In genomic region chr16:18425475-18426214, GRCm38 (mm10) we compare ENCODE assay signal across 8 mouse cellular contexts. TPM values are rescaled to one million over a fixed set of nuclear protein-coding genes. Genes with fewer than 3 reads are reported as not detected.
DNase-seq lines count a peak whose midpoint lies in the region; ATAC-seq and TF ChIP-seq lines count a peak whose summit lies in the region.

No protein-coding gene starts in this region.

- peak overlapping the region; percentile 87 for H3K4me2 ChIP-seq in lung, postnatal 0 days (replicated peaks; ENCODE audit: low read depth, low read length)
- H3K4me2 ChIP-seq in hindbrain, embryonic 14.5 days (replicated peaks) = peak overlapping the region; percentile 81
- H3K4me2 ChIP-seq in midbrain, embryonic 14.5 days (ENCODE audit: low read length) = peak overlapping the region; percentile 74

- no peak for DNase-seq in lung, postnatal 0 days (ENCODE audit: low spot score)
- DNase-seq in lung, postnatal 10 days = no peak
- peak; percentile 21 for DNase-seq in c-Kit-negative CD71-positive TER-119-positive erythroid progenitor cells, embryonic 14.5 days (ENCODE audit: low read depth, low spot score)
- DNase-seq in hindbrain, embryonic 14.5 days (ENCODE audit: low spot score) = no peak
- no peak for DNase-seq in midbrain, embryonic 14.5 days
- no peak for DNase-seq in T-cell, adult 2 months (ENCODE audit: low spot score)
- DNase-seq in layer of hippocampus, adult 9-10 months (ENCODE audit: low spot score) = no peak
- DNase-seq in thymus, postnatal 36 days = no peak

- no peak for TF ChIP-seq EP300 in lung, postnatal 0 days (IDR thresholded peaks at IDR 0.05)

- H3K27me3 ChIP-seq in lung, postnatal 0 days (replicated peaks; ENCODE audit: insufficient read depth, low read length) = no peaks in the 10 kb centered on the region
- no peaks in the 10 kb centered on the region for H3K27me3 ChIP-seq in hindbrain, embryonic 14.5 days (ENCODE audit: control insufficient read depth, insufficient read depth, low read length)
- H3K27me3 ChIP-seq in midbrain, embryonic 14.5 days (ENCODE audit: control insufficient read depth, insufficient read depth, low read length) = no peaks in the 10 kb centered on the region

- no peaks in the 10 kb centered on the region for H3K9me3 ChIP-seq in lung, postnatal 0 days (ENCODE audit: low read length)
- H3K9me3 ChIP-seq in hindbrain, embryonic 14.5 days (ENCODE audit: control insufficient read depth, low read length) = no peaks in the 10 kb centered on the region
- H3K9me3 ChIP-seq in midbrain, embryonic 14.5 days (ENCODE audit: control insufficient read depth, low read length) = no peaks in the 10 kb centered on the region

- no peak for TF ChIP-seq CTCF in lung, postnatal 0 days (IDR thresholded peaks at IDR 0.05)

- peak overlapping the region; percentile 85 for H3K27ac ChIP-seq in lung, postnatal 0 days (ENCODE audit: low read length)
- peak overlapping the region; percentile 49 for H3K27ac ChIP-seq in hindbrain, embryonic 14.5 days
- peak overlapping the region; percentile 70; the same call in 1 of the 2 replicates for H3K27ac ChIP-seq in midbrain, embryonic 14.5 days (replicated peaks; ENCODE audit: low read depth, low read length)

- H3K9ac ChIP-seq in lung, postnatal 0 days (replicated peaks; ENCODE audit: low read depth) = peak overlapping the region; percentile 62
- peak overlapping the region; percentile 96 for H3K9ac ChIP-seq in hindbrain, embryonic 14.5 days
- H3K9ac ChIP-seq in midbrain, embryonic 14.5 days (replicated peaks; ENCODE audit: low read length) = peak overlapping the region; percentile 89

- H3K4me1 ChIP-seq in lung, postnatal 0 days (ENCODE audit: insufficient read depth, low read depth, low read length) = peaks cover 23% of the 10 kb centered on the region
- H3K4me1 ChIP-seq in hindbrain, embryonic 14.5 days (replicated peaks; ENCODE audit: control insufficient read depth, insufficient read depth, low read length) = peaks cover 27% of the 10 kb centered on the region
- H3K4me1 ChIP-seq in midbrain, embryonic 14.5 days (ENCODE audit: control insufficient read depth, insufficient read depth, low read length) = peaks cover 22% of the 10 kb centered on the region

- H3K4me3 ChIP-seq in lung, postnatal 0 days (ENCODE audit: low read depth, low read length) = peak overlapping the region; percentile 78
- peak overlapping the region; percentile 84 for H3K4me3 ChIP-seq in hindbrain, embryonic 14.5 days (replicated peaks; ENCODE audit: low read length)
- peak overlapping the region; percentile 84 for H3K4me3 ChIP-seq in midbrain, embryonic 14.5 days (replicated peaks; ENCODE audit: low read depth, low read length)

- no peaks in the 10 kb centered on the region for H3K36me3 ChIP-seq in lung, postnatal 0 days (ENCODE audit: insufficient read depth, low read length)
- H3K36me3 ChIP-seq in hindbrain, embryonic 14.5 days (replicated peaks; ENCODE audit: control insufficient read depth, insufficient read depth) = peaks cover 17% of the 10 kb centered on the region
- peaks cover 7% of the 10 kb centered on the region for H3K36me3 ChIP-seq in midbrain, embryonic 14.5 days (ENCODE audit: control insufficient read depth, insufficient read depth, low read length)

- ATAC-seq in lung, postnatal 0 days = peak; percentile 2; the same call in 1 of the 2 replicates
- peak; percentile 1 for ATAC-seq in hindbrain, embryonic 14.5 days (ENCODE audit: low FRiP score)
- ATAC-seq in midbrain, embryonic 14.5 days (ENCODE audit: low FRiP score, low TSS enrichment) = peak; percentile 55

- 13% methylated on average over 10 of the region's 10 CpGs for WGBS in lung, postnatal 0 days
- 27% methylated on average over 10 of the region's 10 CpGs for WGBS in hindbrain, embryonic 14.5 days
- 26% methylated on average over 10 of the region's 10 CpGs for WGBS in midbrain, embryonic 14.5 days

RNA-seq across cellular contexts. Expression of gene Txnrd2, which starts 0.5 kb away (rescaled TPM):
- polyA plus RNA-seq in lung, postnatal 0 days (2015; fragmentation: Nextera tagmentation; extraction: Ambion mirVana) = 20.0 and 20.9 TPM in 2 replicates
- polyA plus RNA-seq in hindbrain, embryonic 14.5 days (2014; fragmentation: Nextera tagmentation; extraction: Ambion mirVana) = 26.0 and 28.2 TPM in 2 replicates
- 24.9 and 28.7 TPM in 2 replicates for polyA plus RNA-seq in midbrain, embryonic 14.5 days (2014; fragmentation: Nextera tagmentation; extraction: Ambion mirVana)

RNA-seq across cellular contexts. Expression of gene Comt, which starts 1.0 kb away (rescaled TPM):
- 109 and 111 TPM in 2 replicates for polyA plus RNA-seq in lung, postnatal 0 days (2015; fragmentation: Nextera tagmentation; extraction: Ambion mirVana)
- 91.6 and 99.4 TPM in 2 replicates for polyA plus RNA-seq in hindbrain, embryonic 14.5 days (2014; fragmentation: Nextera tagmentation; extraction: Ambion mirVana)
- polyA plus RNA-seq in midbrain, embryonic 14.5 days (2014; fragmentation: Nextera tagmentation; extraction: Ambion mirVana) = 79.9 and 81.3 TPM in 2 replicates

Comparison
In these comparisons a context has a peak if more than half of its experiments do, and no peak if none do; other contexts are left out.
1. ATAC-seq: peak in every context shown above with its lines; median percentile 55 in midbrain, embryonic 14.5 days; 2 in lung, postnatal 0 days; 1 in hindbrain, embryonic 14.5 days.